Mouse (Mus musculus) layer of hippocampus, postnatal 14 days (tissue): Measurements from ENCODE around the gene Senp8. TPM values are rescaled to one million over a fixed set of nuclear protein-coding genes. Genes with fewer than 3 reads are reported as not detected.
A peak's percentile ranks its signal among the peaks of the same experiment; 100 is the strongest.

Experiments used
- DNase-seq, 2 experiments: peaks; one replicate each; pipeline ENCODE4 v3.0.0; 2021 to 2022; ENCODE audit warnings: low spot score in 2 of 2, mixed read lengths in 1 of 2
- total RNA-seq, 2 experiments: library from RNA; stranded (reverse); gene quantifications; 2 replicates each; pipeline ENCODE4 v1.2.3; 2021

The Senp8 gene
- total RNA-seq, 2 experiments from 2014 or later = 6.3 to 8.7 TPM

- DNase-seq = no peak
Observed at GRCm38 (mm10) chr9:59718237-59718636, 32.3 kb downstream of the Senp8 start.

GRCm38 (mm10) chr9:59716275-59716898 is 34.1 kb downstream of the Senp8 start:
- DNase-seq = no peak

- DNase-seq = no peak
Observed at GRCm38 (mm10) chr9:59709225-59709624, 41.3 kb downstream of the Senp8 start.

- no peak for DNase-seq
Observed at GRCm38 (mm10) chr9:59706850-59707825, 43.4 kb downstream of the Senp8 start.

GRCm38 (mm10) chr9:59703099-59703498 is 47.4 kb downstream of the Senp8 start:
- no peak for DNase-seq

- DNase-seq = no peak
Observed at GRCm38 (mm10) chr9:59701094-59701493, 49.4 kb downstream of the Senp8 start.

- no peak for DNase-seq
Observed at GRCm38 (mm10) chr9:59696381-59696780, 54.1 kb downstream of the Senp8 start.

GRCm38 (mm10) chr9:59695451-59695813 is 55.1 kb downstream of the Senp8 start:
- DNase-seq = peak in 1 of 2 experiments; percentile 32

- no peak for DNase-seq
Observed at GRCm38 (mm10) chr9:59694571-59695450, 55.7 kb downstream of the Senp8 start.

GRCm38 (mm10) chr9:59692145-59692544 is 58.4 kb downstream of the Senp8 start:
- DNase-seq = peak; percentile 37 to 50

GRCm38 (mm10) chr9:59691635-59692094 is 58.8 kb downstream of the Senp8 start:
- DNase-seq = peak; percentile 85

GRCm38 (mm10) chr9:59687416-59688046 is 63.0 kb downstream of the Senp8 start:
- no peak for DNase-seq

Other genes with a start within 250 kb of the Senp8 start
- 10 to 100 TPM; 32.6 to 39.1 TPM for gene Hexa, start 211.2 kb downstream of the Senp8 start, total RNA-seq
- gene Tmem202, start 210.9 kb downstream of the Senp8 start, total RNA-seq = 1 to 10 TPM; 2.4 to 2.7 TPM
- 10 to 100 TPM; 26.7 to 33.8 TPM for gene Celf6, start 172.8 kb downstream of the Senp8 start, total RNA-seq
- 100 to 1,000 TPM; 155 to 171 TPM for gene Parp6, start 133.4 kb downstream of the Senp8 start, total RNA-seq
- 100 to 1,000 TPM; 944 to 962 TPM for gene Pkm, start 94.3 kb downstream of the Senp8 start, total RNA-seq
- 1 to 10 TPM; 6.9 to 7.4 TPM for gene Gramd2, start 70.6 kb downstream of the Senp8 start, total RNA-seq
- gene Myo9a, start 186 bp upstream of the Senp8 start, total RNA-seq = 10 to 100 TPM; 61.0 to 65.7 TPM
- not detected for gene Nr2e3, start 209.9 kb upstream of the Senp8 start, total RNA-seq